Mouse (Mus musculus): Measurements from ENCODE around the gene Olfr1212.

The Olfr1212 gene

DNA sequence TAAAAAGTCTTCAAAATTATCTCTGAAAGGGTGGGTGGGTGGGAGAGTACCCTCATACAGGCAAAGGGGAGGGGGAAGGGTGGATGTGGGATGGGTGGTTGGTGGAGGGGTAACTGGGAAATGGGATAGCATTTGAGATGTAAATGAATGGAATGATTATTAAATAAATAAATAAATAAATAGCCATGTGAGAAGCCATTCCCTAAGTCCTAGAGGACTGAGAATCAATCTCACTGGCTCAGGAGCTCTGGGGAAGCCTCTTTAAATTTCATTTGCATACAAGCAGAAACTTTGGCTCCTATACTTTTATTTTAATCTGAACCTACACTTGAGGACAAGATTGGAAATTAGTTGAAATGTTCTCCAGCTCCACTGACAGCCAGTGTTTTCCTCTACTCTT is at the start of gene Olfr1212:
Olfr1212 (plus strand) TSS at position 301 of the 400 bp plus-strand sequence.
- DNase-seq = no peak

DNA sequence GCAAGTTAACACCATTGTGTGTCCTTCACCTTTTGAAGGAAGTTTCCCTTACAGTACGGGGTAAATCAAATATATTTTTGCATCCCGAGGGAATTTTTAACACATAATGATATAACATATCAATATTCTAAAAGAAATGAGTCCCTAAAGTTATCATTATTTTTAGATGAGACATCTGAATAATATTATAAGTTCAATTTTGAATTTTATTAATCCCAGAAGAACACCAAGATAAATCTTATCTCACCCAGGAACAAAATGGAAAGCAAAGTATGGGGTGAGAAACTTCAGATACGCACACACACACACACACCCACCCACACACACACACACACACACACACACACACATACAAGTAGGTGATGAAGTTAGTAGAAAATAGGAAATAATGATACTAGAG is 38.7 kb upstream of the Olfr1212 start, which contains the start of gene Olfr1209:
Olfr1209 (minus strand) TSS at position 101 of the 400 bp plus-strand sequence.
- no peak for DNase-seq

DNA sequence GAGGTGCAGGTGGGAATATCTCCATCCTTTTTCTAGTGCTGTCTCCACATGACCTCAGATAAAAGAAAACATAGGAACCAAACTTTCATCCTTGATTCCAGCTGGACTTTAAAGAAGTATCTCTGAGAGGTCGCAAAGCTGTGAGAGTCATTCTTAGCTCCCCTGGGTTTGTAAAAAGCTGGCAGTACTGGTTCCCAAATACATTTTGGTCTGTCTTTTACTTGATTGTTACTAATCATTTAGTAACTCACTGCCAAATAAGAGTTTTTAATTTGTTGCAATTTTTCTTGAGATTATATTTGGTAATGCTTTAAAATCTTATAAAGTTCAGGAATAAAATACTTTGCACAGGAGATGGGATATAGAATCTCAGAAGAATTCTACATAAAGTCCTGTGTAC is 15.8 kb upstream of the Olfr1212 start, which contains the start of gene Olfr1211:
Olfr1211 (minus strand) TSS at position 101 of the 400 bp plus-strand sequence.
- no peak for DNase-seq

DNA sequence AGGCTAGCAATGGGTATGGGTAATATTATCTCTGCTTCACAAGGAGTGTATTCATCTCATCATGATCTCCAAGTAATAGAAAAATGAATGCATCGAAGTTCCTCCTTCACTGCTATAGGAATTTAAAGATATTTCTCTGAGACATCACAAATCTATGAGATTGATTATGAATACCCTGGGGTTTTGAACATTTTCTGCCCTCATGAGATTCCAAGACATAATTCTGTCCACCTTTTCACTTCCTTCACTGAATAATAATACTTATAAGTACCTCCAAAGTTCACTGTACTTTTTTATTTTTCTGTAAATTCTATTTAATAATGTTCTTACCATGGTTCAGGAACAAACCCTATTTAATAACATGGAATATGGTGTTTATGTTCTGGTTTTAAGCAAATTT is 26.4 kb downstream of the Olfr1212 start, which contains the start of gene Gm13762:
Gm13762 (minus strand) TSS at position 101 of the 400 bp plus-strand sequence.
- no peak for DNase-seq

DNA sequence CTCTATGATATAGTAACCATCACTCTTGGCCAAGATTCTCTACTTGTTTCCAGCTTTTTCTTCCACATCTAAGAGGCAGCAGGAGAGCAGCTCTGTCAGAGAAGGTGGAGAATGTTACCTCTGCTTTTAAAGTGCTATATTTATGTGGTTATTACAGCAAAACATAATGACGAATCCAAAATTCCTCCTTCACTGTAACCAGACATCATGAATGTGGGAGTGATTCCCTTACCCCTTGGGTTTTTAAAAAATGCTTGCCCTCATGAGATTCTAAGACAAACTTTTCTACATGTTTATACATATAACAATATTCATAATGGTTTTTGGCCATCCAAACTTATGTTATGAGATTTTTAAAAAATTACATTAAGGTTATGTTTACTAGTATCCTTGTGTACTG is 38.8 kb downstream of the Olfr1212 start, which contains the start of gene Olfr1214:
Olfr1214 (minus strand) TSS at position 101 of the 400 bp plus-strand sequence.
- DNase-seq = no peak

DNA sequence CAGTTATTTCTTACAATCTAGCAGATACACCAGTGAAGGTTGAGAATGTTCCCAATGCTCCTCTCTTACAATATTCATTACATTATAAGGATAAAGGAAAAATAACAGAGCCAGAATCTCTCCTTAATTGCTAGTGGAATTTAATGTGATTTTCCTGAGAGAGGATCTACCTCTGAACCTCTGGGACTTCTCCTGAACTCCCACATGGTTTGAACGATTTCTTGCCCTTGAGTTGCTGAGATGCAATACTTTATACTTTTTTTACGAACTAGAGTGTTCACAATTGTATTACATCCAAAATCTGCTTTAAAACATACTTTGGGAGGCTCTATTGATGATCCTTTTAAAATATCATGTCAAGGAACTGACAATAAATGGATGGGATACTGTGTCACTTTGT is 53.1 kb downstream of the Olfr1212 start, which contains the start of gene Olfr1215:
Olfr1215 (minus strand) TSS at position 101 of the 400 bp plus-strand sequence.
- no peak for DNase-seq

Data from lung, adult 18-20 months (tissue).